Mouse (Mus musculus) cortical plate, adult 2 months (tissue): ENCODE data around the gene Myef2.

ENCODE experiments used
- CTCF ChIP-seq: fragments of 200-500 bp; IDR thresholded peaks from 2 replicates; pipeline ENCODE4 v1.5.1; 2011; ENCODE audit warnings: mild to moderate bottlenecking, control low read depth, low read length; ENCODE audit not compliant: insufficient read depth; ENCODE audit errors: extremely low read depth
- POLR2A ChIP-seq: fragments of 200-500 bp; IDR thresholded peaks from 2 replicates; pipeline ENCODE4 v1.6.1; 2011; ENCODE audit warnings: mild to moderate bottlenecking, low read length, control low read depth; ENCODE audit not compliant: insufficient read depth; ENCODE audit errors: extremely low read depth

- TF ChIP-seq CTCF (no peak), POLR2A (no peak)
These were observed 32.0 kb upstream of the Myef2 start for GRCm38 (mm10) chr2:125155504-125155903.
